Mouse (Mus musculus) limb, embryonic 15.5 days (tissue): ENCODE results near the gene Zfp646. TPM values are rescaled to one million over a fixed set of nuclear protein-coding genes. Genes with fewer than 3 reads are reported as not detected.
A peak's percentile ranks its signal among the peaks of the same experiment; 100 is the strongest.

Experiments
- ATAC-seq: fragments of 200-750 bp; cut with Nextera tagmentation; 2 replicates; pipeline ENCODE4 v1.8.0; 2017; ENCODE audit warnings: low read depth, moderate TSS enrichment; ENCODE audit not compliant: insufficient number of reproducible peaks, low FRiP score, low TSS enrichment
- H3K27ac ChIP-seq: fragments of 300-500 bp; sonication (generic); 2 replicates; pipeline ENCODE4 v1.5.1; 2015; ENCODE audit warnings: moderate library complexity, mild to moderate bottlenecking, inconsistent platforms
- H3K27me3 ChIP-seq: fragments of 300-500 bp; sonication (generic); 2 replicates; pipeline ENCODE4 v1.6.1; 2015; ENCODE audit warnings: inconsistent platforms
- H3K36me3 ChIP-seq: fragments of 300-500 bp; sonication (generic); 2 replicates; pipeline ENCODE4 v1.6.1; 2015; ENCODE audit warnings: inconsistent platforms
- H3K4me1 ChIP-seq: fragments of 300-500 bp; sonication (generic); 2 replicates; pipeline ENCODE4 v1.6.1; 2015; ENCODE audit warnings: inconsistent platforms
- H3K4me2 ChIP-seq: fragments of 300-500 bp; sonication (generic); 2 replicates; pipeline ENCODE4 v1.6.1; 2015; ENCODE audit warnings: mild to moderate bottlenecking, inconsistent platforms
- H3K4me3 ChIP-seq: fragments of 300-500 bp; sonication (generic); 2 replicates; pipeline ENCODE4 v1.5.1; 2015; ENCODE audit warnings: mild to moderate bottlenecking, inconsistent platforms
- H3K9ac ChIP-seq: fragments of 300-500 bp; sonication (generic); 2 replicates; pipeline ENCODE4 v1.6.1; 2015; ENCODE audit warnings: inconsistent platforms
- H3K9me3 ChIP-seq: fragments of 300-500 bp; sonication (generic); 2 replicates; pipeline ENCODE4 v1.6.1; 2016; ENCODE audit warnings: inconsistent platforms
- WGBS: fragments of 180-500 bp; shearing (Covaris S2); methylation state at CpG from one replicate; pipeline ENCODE4 v1.1.7; 2015; 5-methylcytosine and 5-hydroxymethylcytosine counted together
- polyA plus RNA-seq: library from polyadenylated mRNA; unstranded; fragments of >200 nt; fragmentation: Nextera tagmentation; extraction: Ambion mirVana; gene quantifications from 2 replicates; pipeline ENCODE4 v1.2.1, GENCODE M21; 2015

The Zfp646 gene
- polyA plus RNA-seq, 1 experiment from 2014 or later: 10.0 TPM

DNA sequence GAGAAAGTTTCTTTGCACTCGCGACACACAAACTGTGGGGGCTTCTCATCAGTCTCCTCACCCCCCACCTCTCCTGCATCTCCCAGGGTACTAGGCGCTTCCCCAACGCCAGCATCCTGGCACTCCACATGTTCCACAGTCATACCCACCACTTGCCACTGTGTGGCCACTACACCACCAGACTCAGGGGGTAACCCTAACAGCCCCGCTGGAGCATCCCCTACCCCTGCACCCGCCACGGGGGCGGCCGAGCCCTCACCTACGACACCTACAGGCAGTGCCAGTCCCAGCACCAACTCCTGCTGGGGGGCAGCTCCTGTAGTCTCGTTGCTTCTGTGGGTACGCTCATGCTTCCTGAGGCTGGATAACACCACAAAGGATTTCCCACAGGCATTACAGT is 9.6 kb upstream of the Zfp646 start:
- peaks cover 51% of the 10 kb centered on the region for H3K36me3 ChIP-seq
- WGBS: 92% methylated on average over 12 of the region's 12 CpGs

DNA sequence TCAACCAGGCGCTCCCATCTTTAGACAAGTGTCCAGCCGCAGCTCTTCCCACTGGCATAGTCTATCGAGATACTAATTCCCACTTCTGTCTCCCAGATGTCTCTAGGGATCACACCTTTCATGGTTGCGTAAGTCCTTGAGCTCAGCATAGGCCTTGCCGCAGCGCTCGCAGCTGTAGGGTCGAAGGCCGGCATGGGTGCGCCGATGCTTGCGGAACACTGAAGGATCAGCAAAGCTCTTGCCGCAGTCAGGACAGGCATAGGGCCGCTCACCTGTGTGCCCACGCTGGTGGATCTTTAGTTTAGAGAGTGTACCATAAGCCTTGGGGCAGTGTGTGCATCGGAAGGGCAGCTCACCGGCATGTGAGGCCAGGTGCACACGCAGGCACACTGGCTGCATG is 8.4 kb upstream of the Zfp646 start:
- Histone ChIP-seq H3K36me3 (peaks cover 49% of the 10 kb centered on the region), H3K9ac (no peak overlapping the region), H3K4me1 (peaks cover 6% of the 10 kb centered on the region; the same call in 1 of the 2 replicates), H3K4me3 (no peak overlapping the region), H3K9me3 (no peaks in the 10 kb centered on the region), H3K27me3 (no peaks in the 10 kb centered on the region), H3K27ac (no peak overlapping the region), H3K4me2 (no peak overlapping the region)
- no peak for ATAC-seq
- WGBS: 97% methylated on average over 18 of the region's 18 CpGs

More for the DNA sequence above, 9.6 kb upstream of the Zfp646 start:
- Histone ChIP-seq H3K4me3 (no peak overlapping the region), H3K4me2 (no peak overlapping the region), H3K4me1 (peaks cover 6% of the 10 kb centered on the region; the same call in 1 of the 2 replicates), H3K27me3 (no peaks in the 10 kb centered on the region), H3K9ac (no peak overlapping the region), H3K9me3 (no peaks in the 10 kb centered on the region), H3K27ac (no peak overlapping the region)
- ATAC-seq: no peak

GRCm38 (mm10) chr7:127869149-127869810 is 6.7 kb upstream of the Zfp646 start:
- Histone ChIP-seq H3K9ac (no peak overlapping the region), H3K9me3 (no peaks in the 10 kb centered on the region), H3K4me2 (no peak overlapping the region), H3K4me3 (no peak overlapping the region), H3K4me1 (peaks cover 10% of the 10 kb centered on the region), H3K27ac (no peak overlapping the region), H3K27me3 (no peaks in the 10 kb centered on the region), H3K36me3 (peaks cover 46% of the 10 kb centered on the region)
- ATAC-seq: peak; percentile 16; the same call in 1 of the 2 replicates
- 64% methylated on average over 3 of the region's 3 CpGs for WGBS

- ATAC-seq: no peak
- Histone ChIP-seq H3K4me1 (peaks cover 16% of the 10 kb centered on the region), H3K4me3 (no peak overlapping the region), H3K27ac (no peak overlapping the region), H3K36me3 (peaks cover 37% of the 10 kb centered on the region), H3K4me2 (no peak overlapping the region), H3K27me3 (no peaks in the 10 kb centered on the region), H3K9me3 (no peaks in the 10 kb centered on the region), H3K9ac (no peak overlapping the region)
- 78% methylated on average over 5 of the region's 5 CpGs for WGBS
Measured at GRCm38 (mm10) chr7:127870136-127870821, 5.7 kb upstream of the Zfp646 start.

- H3K4me3 ChIP-seq: peak overlapping the region; percentile 97
- ATAC-seq: no peak
- peak overlapping the region; percentile 99 for H3K27ac ChIP-seq
- H3K36me3 ChIP-seq: peaks cover 22% of the 10 kb centered on the region
- H3K9ac ChIP-seq: peak overlapping the region; percentile 96
- peak overlapping the region; percentile 76 for H3K4me2 ChIP-seq
- peaks cover 19% of the 10 kb centered on the region for H3K4me1 ChIP-seq
- H3K9me3 ChIP-seq: no peaks in the 10 kb centered on the region
- H3K27me3 ChIP-seq: no peaks in the 10 kb centered on the region
- 3% methylated on average over 20 of the region's 20 CpGs for WGBS
Measured at GRCm38 (mm10) chr7:127874812-127875626, 1.0 kb upstream of the Zfp646 start.

GRCm38 (mm10) chr7:127875627-127876001 is 407 bp upstream of the Zfp646 start:
- Histone ChIP-seq H3K27ac (peak overlapping the region; percentile 99), H3K27me3 (no peaks in the 10 kb centered on the region), H3K36me3 (peaks cover 28% of the 10 kb centered on the region), H3K4me2 (peak overlapping the region; percentile 76), H3K4me1 (peaks cover 19% of the 10 kb centered on the region), H3K4me3 (peak overlapping the region; percentile 97), H3K9me3 (no peaks in the 10 kb centered on the region), H3K9ac (peak overlapping the region; percentile 96)
- under 1% methylated on average over 42 of the region's 43 CpGs for WGBS
- peak; percentile 94 for ATAC-seq

- Histone ChIP-seq H3K4me1 (peaks cover 19% of the 10 kb centered on the region), H3K36me3 (peaks cover 35% of the 10 kb centered on the region), H3K27ac (peak within 1 kb of the TSS; percentile 99), H3K9ac (peak within 1 kb of the TSS; percentile 96), H3K9me3 (no peaks in the 10 kb centered on the region), H3K27me3 (no peaks in the 10 kb centered on the region), H3K4me2 (peak within 1 kb of the TSS; percentile 76), H3K4me3 (peak within 1 kb of the TSS; percentile 97)
- WGBS: under 1% methylated on average over 60 of the region's 60 CpGs
- peak; percentile 69 for ATAC-seq
Measured at GRCm38 (mm10) chr7:127876467-127877348, 687 bp downstream of the Zfp646 start, which contains the start of gene Zfp668. Gene Zfp668, minus strand, starts transcription at chr7:127876828.

GRCm38 (mm10) chr7:127879301-127879700 is 3.3 kb downstream of the Zfp646 start:
- no peak overlapping the region for H3K4me2 ChIP-seq
- no peaks in the 10 kb centered on the region for H3K27me3 ChIP-seq
- H3K4me1 ChIP-seq: peaks cover 29% of the 10 kb centered on the region
- peaks cover 61% of the 10 kb centered on the region for H3K36me3 ChIP-seq
- no peak overlapping the region for H3K4me3 ChIP-seq
- WGBS: 94% methylated on average over 9 of the region's 9 CpGs
- no peak overlapping the region for H3K9ac ChIP-seq
- H3K9me3 ChIP-seq: no peaks in the 10 kb centered on the region
- no peak for ATAC-seq
- H3K27ac ChIP-seq: no peak overlapping the region

DNA sequence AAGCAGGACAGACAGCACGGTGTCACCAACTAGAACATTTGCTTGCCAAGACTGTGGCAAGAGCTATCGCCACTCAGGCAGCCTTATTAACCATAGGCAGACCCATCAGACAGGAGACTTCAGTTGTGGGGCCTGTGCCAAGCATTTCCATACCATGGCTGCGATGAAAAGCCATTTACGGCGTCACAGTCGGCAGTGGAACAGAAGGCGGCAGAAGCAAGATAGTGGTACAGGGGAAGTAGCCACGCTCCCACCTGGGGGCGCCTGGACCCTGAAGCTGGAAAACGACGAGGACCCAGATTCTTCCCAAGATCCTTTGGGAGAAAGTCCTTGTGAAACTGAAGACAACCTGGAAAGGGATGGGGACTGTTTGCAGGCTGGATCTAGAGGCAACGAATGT is 4.4 kb downstream of the Zfp646 start:
- H3K27ac ChIP-seq: no peak overlapping the region
- no peak for ATAC-seq
- WGBS: 87% methylated on average over 12 of the region's 12 CpGs
- H3K27me3 ChIP-seq: no peaks in the 10 kb centered on the region
- H3K36me3 ChIP-seq: peaks cover 71% of the 10 kb centered on the region
- no peak overlapping the region for H3K9ac ChIP-seq
- H3K9me3 ChIP-seq: no peaks in the 10 kb centered on the region
- peaks cover 28% of the 10 kb centered on the region for H3K4me1 ChIP-seq
- H3K4me3 ChIP-seq: no peak overlapping the region
- no peak overlapping the region for H3K4me2 ChIP-seq

- Histone ChIP-seq H3K4me3 (no peak overlapping the region), H3K4me1 (peaks cover 36% of the 10 kb centered on the region), H3K36me3 (peaks cover 97% of the 10 kb centered on the region), H3K4me2 (no peak overlapping the region), H3K27me3 (no peaks in the 10 kb centered on the region), H3K9ac (no peak overlapping the region), H3K27ac (no peak overlapping the region), H3K9me3 (no peaks in the 10 kb centered on the region)
- ATAC-seq: no peak
- WGBS: 53% methylated on average over 6 of the region's 6 CpGs
Measured at GRCm38 (mm10) chr7:127885951-127886350, 9.9 kb downstream of the Zfp646 start.

DNA sequence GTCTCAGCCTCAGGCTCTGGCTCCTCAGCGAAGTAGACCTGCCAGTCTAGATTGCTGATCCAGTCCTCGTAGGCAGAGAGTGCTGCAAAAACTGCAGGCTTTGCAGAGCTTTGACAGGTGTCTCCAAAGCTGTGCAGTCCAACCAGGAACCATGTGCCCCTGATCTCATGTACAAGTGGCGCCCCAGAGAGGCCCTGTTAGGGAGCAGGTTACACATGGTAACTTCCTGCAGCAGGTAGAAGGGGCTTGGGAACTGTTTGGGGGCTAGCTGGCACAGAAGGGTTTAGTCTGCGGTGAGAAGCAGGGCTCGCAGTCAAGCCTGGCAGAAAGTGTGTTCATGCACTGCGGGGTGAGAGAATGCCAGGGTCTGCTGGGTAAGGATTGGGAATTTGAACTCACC is 10.5 kb downstream of the Zfp646 start:
- 85% methylated on average over 6 of the region's 6 CpGs for WGBS
- no peak overlapping the region for H3K9ac ChIP-seq
- H3K4me2 ChIP-seq: no peak overlapping the region
- peaks cover 36% of the 10 kb centered on the region for H3K4me1 ChIP-seq
- ATAC-seq: no peak
- no peaks in the 10 kb centered on the region for H3K27me3 ChIP-seq
- no peak overlapping the region for H3K4me3 ChIP-seq
- H3K36me3 ChIP-seq: peaks cover 97% of the 10 kb centered on the region
- H3K9me3 ChIP-seq: no peaks in the 10 kb centered on the region
- H3K27ac ChIP-seq: no peak overlapping the region
